Mouse (Mus musculus) kidney, adult 2 months (tissue): ENCODE measurements around the gene Rer1.

Source experiments
- CTCF ChIP-seq: fragments of 200-500 bp; conservative IDR thresholded peaks from 2 replicates; pipeline ENCODE4 v1.5.1; 2011; ENCODE audit warnings: low read depth, mild to moderate bottlenecking, control low read depth, low read length, moderate library complexity, mixed read lengths; ENCODE audit not compliant: insufficient read depth, insufficient read length
- POLR2A ChIP-seq: fragments of 200-500 bp; IDR thresholded peaks from one replicate; pipeline ENCODE4 v1.6.1; 2011; ENCODE audit warnings: low read depth, low read length, control low read depth

GRCm38 (mm10) chr4:155079666-155080065 is 6.5 kb downstream of the Rer1 start:
- TF ChIP-seq CTCF = no peak
- TF ChIP-seq POLR2A = no peak
